Mouse (Mus musculus): ENCODE data around the gene Fhit.
A peak's percentile ranks its signal among the peaks of the same experiment; 100 is the strongest.

Fhit gene

DNA sequence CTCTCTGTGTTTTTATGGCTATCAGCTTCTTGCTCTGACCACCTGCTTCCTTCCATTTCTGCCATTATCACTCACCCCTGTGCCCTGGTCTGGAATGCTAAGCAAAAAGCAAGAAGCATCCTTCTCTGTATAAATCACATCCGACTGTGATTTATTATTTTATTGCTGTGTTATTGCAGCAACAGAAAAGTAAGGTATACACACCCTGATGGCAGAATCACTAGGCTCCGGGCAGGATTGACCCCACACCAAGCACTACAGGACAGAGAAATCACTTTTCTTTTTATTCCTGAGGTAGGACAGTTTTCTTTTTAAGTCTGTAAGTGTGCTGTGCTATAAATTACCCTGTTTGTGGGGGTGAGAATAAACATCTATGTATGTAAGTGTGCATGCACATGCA lies 460.1 kb downstream of the Fhit start:
- no peak for DNase-seq

GRCm38 (mm10) chr14:10680041-10680440 lies 481.8 kb downstream of the Fhit start:
- DNase-seq = no peak

GRCm38 (mm10) chr14:10679638-10680037 lies 482.2 kb downstream of the Fhit start:
- DNase-seq = no peak

DNA sequence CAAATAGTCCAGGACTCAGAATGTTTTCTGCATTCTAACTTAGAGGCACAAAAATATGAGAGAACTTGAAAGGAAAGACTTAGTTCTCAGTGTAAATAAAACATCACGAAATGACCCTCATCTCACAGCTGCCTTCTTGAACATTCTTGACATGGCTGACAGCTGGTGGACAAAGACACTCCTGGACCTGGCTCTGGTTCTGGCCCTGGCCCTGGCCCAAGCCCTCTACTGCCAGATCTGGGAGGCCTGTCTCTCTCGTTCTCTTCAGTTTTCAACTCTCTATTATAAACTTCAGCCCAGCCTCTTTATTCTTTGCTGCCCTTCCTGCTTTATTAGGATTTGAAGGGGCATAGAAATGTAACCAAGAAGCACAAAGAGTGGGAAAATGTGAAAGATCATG lies 484.2 kb downstream of the Fhit start:
- peak; percentile 2 for DNase-seq

- DNase-seq = no peak
Measured at GRCm38 (mm10) chr14:10660247-10660646, 501.6 kb downstream of the Fhit start.

DNA sequence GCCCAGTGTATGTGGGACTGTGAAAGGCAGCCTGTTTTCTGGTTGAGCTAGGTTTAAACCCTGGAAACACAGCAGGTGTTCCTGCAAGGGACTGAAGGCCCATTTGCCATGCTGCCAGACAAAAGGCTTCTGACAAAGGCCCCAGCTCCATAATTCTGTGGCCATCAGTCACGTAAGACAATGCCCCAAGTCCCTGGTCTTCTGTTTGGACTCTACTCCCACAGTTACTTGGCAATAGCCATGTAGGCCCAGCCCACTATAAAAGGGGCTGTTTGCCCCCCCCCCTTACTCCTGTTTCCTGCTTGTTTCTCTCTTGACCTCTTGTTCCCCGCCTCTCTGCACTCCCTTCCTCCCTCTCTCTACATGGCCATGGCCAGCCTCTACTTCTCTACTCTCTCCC lies 502.5 kb downstream of the Fhit start:
- no peak for DNase-seq

GRCm38 (mm10) chr14:10658219-10658618 lies 503.6 kb downstream of the Fhit start:
- DNase-seq = no peak

GRCm38 (mm10) chr14:10657364-10657763 lies 504.5 kb downstream of the Fhit start:
- DNase-seq = no peak

DNA sequence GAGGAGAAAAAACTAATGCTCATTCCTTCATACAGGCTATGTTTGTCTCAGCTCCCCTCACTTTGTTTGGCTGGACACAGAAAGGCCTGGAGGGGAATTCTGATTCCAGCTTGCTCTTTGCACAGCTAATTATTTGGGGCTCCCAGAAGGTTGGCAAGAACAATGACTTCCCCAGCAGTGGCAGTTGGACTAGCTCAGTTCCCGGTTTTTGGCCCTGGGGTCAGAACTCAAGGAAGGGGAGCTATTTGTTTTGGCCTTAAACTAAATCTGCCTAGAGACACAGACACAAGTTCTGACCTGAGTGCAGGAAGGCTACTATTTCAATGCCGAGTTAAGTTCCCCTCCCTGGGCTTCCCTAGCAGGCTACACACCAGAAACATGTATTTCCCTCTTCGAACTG lies 506.0 kb downstream of the Fhit start:
- DNase-seq = peak; percentile 57

DNA sequence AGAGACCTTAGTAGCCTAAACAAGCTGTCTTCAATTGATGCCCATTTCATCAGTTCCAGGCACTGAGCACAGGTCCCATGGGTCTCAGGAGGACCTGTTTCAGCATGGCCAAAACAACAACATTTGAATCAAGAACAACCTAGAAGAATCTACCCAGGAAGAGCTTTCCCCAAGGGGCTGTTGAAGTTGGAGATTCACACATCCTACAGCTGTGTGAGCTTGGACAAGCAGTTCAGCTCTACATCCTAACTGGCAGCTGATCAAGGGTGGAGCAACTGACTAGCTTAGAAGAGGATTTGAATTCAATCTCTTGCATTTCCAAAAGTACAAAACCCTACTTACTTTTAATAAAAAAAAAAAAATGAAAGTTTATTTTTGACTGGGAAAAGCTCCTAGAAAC lies 514.0 kb downstream of the Fhit start:
- no peak for DNase-seq

- no peak for DNase-seq
Measured at GRCm38 (mm10) chr14:10631783-10632182, 530.1 kb downstream of the Fhit start.

DNA sequence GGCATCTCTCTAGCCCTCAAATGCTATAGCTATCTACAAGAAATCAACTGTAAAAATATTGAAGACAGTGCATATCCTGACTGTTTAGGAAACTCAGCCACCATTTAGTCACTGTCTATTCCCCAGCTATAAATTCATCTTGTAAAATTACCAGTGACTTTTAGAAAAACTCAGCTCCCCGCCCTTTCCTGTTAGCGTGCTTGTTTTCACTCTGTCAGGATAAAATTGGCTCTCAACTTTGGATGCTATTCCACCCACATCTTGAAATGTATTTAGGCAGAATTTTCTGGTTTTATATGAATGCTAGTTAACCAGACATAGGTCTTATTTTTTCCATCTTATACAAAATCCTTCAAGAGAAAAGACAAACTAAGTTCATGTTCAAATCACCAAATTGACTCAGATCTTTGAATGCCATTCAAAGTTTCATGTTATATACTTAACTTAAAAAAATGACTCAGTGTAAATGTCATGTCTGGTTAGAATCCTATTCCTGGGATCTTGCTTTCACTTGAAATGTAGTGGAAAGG lies 530.9 kb downstream of the Fhit start:
- DNase-seq = no peak

GRCm38 (mm10) chr14:10593467-10593866 lies 568.4 kb downstream of the Fhit start:
- DNase-seq = no peak

DNA sequence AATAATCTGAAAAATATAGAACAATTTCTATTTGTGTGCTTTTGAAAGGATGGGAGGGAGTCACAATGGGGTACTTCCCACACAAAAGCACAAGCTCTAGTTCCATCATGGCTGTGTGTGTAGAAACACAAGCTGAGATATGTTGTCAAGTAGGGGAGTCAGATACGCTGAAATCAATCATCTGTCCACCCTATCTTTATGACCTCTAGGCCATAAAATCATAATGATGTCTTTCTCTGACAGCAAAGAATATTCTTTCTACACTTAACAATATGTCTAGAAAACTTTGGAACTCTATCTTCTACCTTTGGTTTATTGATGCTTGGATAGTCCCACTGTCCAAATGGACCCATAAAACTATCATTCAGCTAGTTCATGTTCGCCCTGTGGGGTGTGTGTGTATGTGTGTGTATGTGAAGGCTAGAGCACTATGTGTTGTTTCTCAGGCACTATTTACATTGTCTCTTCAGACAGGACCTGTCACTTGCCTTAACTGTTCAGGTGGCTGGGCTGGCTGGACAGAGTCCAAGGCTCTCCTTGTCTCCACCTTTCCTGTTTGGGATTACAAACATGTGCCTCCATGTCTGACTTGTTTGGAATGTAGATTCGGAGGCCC lies 592.8 kb downstream of the Fhit start:
- no peak for DNase-seq

DNA sequence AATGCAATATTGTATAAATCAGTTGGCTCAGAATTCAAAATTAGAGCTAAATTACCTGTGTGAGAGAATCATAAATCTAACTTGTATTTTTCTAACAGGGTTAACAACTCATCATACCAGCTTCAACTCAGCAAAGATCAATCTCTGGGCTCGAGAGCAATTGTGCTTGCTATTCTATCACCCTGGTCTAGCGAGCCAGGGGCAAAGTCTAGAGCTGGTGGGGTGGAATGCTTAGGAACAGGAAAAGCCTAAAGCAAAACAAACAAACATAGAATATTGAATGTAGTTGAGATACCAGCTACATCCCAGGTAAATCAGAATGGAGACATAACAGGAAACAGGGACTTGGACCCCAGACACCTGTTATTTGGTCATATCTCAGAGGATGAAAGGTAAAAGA lies 594.1 kb downstream of the Fhit start:
- no peak for DNase-seq

DNA sequence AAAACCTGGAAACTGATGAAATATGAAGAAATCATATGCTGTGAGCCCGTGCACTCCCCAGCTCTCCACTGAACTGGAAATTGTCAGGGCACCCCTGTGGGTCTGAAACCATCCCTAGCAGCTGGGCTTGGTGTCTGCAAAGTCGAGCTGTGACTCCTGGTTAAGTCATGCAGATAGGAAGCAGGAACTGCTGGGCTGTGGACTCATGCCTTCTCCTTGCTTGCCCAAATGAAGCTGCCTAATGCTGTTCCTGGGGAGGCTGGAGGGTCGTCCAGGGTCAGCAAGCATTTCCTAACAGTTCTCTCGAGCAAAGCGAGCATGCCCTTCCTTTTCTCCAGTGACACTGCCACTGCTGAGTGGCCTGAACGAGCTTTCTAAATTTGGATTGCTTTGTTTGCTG lies 607.1 kb downstream of the Fhit start:
- DNase-seq = peak; percentile 7

DNA sequence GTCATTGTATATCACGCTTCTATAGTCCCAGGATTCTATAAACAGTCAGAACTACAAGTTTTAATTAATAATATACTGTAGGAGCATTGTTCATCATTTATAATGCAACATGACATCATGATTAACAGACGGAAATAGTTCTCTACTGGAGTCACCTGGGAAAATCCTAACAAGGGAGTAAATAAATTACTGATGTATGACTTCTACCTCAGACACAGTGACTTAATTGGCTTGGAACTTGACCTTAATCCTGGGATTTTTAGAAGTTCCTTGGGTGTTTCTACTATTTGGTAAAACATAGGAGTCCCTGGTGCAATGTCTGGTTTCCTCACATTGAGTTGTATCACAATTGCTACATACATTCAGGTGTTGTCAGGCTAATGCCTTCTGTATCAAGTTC lies 613.2 kb downstream of the Fhit start:
- DNase-seq = no peak

- DNase-seq = no peak
Measured at GRCm38 (mm10) chr14:10545916-10546315, 615.9 kb downstream of the Fhit start.

- DNase-seq = no peak
Measured at GRCm38 (mm10) chr14:10534862-10535261, 627.0 kb downstream of the Fhit start.

GRCm38 (mm10) chr14:10531748-10532500 lies 629.9 kb downstream of the Fhit start:
- no peak for DNase-seq

DNA sequence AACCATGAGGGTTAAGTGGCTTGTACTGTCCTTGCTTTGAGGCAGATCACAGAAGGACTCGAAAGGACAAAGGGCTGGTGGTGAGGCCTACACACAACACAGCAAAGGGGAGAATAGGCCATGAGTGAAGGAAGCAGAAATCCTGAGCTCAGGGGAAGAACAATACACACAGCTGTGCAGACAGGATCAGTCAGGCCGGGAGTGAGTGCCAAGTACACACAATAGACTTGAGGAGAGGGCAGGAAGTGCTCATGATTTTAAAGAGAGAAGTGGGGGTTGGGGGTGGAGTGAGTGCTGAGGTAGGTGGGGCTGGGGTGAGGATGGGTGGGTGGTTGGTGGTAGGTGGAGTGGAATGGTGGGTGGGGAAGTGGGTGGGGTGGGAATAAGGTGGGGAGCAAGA lies 635.0 kb downstream of the Fhit start:
- DNase-seq = no peak

DNA sequence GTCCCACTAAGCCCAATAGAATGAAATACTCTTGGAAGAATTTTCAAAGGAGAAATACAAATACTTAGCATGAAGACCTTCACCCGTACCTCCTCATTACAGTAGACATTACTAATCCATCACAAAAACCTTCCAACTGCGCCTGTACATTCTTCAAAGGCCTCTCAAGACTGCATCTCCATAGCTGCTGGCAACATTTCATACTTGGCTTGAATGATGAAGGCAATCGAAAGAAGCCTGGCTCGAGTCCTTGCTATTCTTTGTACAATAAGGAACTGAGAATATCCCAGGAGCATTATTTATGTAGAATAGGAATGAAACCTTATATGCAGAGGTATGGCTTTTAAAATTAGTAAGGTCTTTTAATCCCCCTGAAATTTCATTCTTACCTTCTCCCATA lies 636.0 kb downstream of the Fhit start:
- no peak for DNase-seq

GRCm38 (mm10) chr14:10514026-10514425 lies 647.8 kb downstream of the Fhit start:
- DNase-seq = no peak

GRCm38 (mm10) chr14:10509252-10509651 lies 652.6 kb downstream of the Fhit start:
- no peak for DNase-seq

GRCm38 (mm10) chr14:10507560-10507959 lies 654.3 kb downstream of the Fhit start:
- no peak for DNase-seq
